Mouse (Mus musculus) lung, embryonic 16.5 days (tissue): ENCODE results near the gene Tacstd2. TPM values are rescaled to one million over a fixed set of nuclear protein-coding genes. Genes with fewer than 3 reads are reported as not detected.
"Not testable (repeated sequence)": the region's sequence is repeated elsewhere in the genome, so short reads cannot be mapped to it uniquely, and the experiment has no call there.

Source experiments
- ATAC-seq: fragments of 200-750 bp; cut with Nextera tagmentation; 2 replicates; pipeline ENCODE4 v1.8.0; 2017; ENCODE audit warnings: low read depth, mild to moderate bottlenecking, moderate library complexity
- H3K27ac ChIP-seq: fragments of 300-500 bp; sonication (generic); 2 replicates; pipeline ENCODE4 v1.5.1; 2014; ENCODE audit warnings: mild to moderate bottlenecking, control low read depth, low read length
- H3K27me3 ChIP-seq: fragments of 300-500 bp; sonication (generic); 2 replicates; pipeline ENCODE4 v1.6.1; 2014; ENCODE audit warnings: low read depth, low read length, mixed read lengths; ENCODE audit not compliant: control insufficient read depth, insufficient read depth
- H3K36me3 ChIP-seq: fragments of 300-500 bp; sonication (generic); 2 replicates; pipeline ENCODE4 v1.6.1; 2014; ENCODE audit warnings: low read length; ENCODE audit not compliant: control insufficient read depth, insufficient read depth
- H3K4me1 ChIP-seq: fragments of 300-500 bp; sonication (generic); replicated peaks from 2 replicates; pipeline ENCODE4 v1.6.1; 2014; ENCODE audit warnings: low read length, mixed read lengths; ENCODE audit not compliant: control insufficient read depth, insufficient read depth
- H3K4me2 ChIP-seq: fragments of 300-500 bp; sonication (generic); 2 replicates; pipeline ENCODE4 v1.6.1; 2014; ENCODE audit warnings: low read depth, low read length, control low read depth
- H3K4me3 ChIP-seq: fragments of 300-500 bp; sonication (generic); 2 replicates; pipeline ENCODE4 v1.5.1; 2014; ENCODE audit warnings: mild to moderate bottlenecking, low read length, control low read depth
- H3K9ac ChIP-seq: fragments of 300-500 bp; sonication (generic); 2 replicates; pipeline ENCODE4 v1.6.1; 2014; ENCODE audit warnings: low read length, control low read depth
- H3K9me3 ChIP-seq: fragments of 300-500 bp; sonication (generic); 2 replicates; pipeline ENCODE4 v1.6.1; 2016; ENCODE audit warnings: low read length; ENCODE audit not compliant: control insufficient read depth
- WGBS: fragments of 180-500 bp; shearing (Covaris S2); extraction: QIAGEN DNeasy Blood & Tissue Kit; methylation state at CpG from one replicate; pipeline ENCODE4 v1.1.7; 2014; 5-methylcytosine and 5-hydroxymethylcytosine counted together
- polyA plus RNA-seq: library from polyadenylated mRNA; unstranded; fragments of >200 nt; fragmentation: Nextera tagmentation; extraction: Ambion mirVana; gene quantifications from 2 replicates; pipeline ENCODE4 v1.2.1, GENCODE M21; 2015

The Tacstd2 gene
- polyA plus RNA-seq, 1 experiment from 2014 or later: 21.0 TPM

DNA sequence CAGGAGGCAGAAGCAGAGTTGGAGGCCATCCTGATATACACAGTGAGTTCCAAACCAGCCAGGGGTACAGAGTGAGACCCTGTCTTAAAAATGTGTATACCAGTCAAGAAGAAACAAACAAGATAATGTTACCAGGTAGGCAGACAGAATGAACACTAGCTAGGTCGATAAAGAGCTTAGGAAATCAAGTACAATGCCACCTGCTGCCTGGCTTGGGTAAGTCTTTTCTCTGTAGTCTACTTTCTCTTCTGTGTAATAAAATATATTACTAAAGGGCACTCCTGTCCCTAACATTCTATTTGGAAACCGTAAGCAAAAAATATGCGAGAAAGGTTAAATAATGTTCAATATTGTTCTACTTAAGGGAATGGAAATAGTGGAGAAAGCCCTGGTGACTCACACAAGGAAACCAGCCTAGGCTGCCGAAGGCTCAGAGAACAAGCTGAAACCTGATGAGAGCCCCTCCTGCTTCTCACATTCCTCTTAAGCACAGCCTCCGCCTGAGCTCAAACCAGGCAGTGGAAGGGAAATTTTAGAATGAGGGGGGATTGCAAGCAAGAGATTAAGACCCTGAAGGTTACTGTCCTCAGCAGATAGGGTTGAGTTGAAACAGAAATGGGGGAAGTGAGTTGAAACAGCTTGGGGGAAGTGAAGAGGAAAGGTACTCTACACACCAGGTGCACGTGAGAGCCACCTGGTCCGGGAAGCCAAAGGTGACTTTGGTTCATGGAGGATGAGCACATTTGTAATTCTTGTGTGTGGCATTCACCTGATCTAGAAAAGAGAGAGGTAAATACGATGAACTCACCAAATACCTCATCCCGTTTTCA lies 4.4 kb downstream of the Tacstd2 start:
- Histone ChIP-seq H3K36me3 (no peaks in the 10 kb centered on the region), H3K4me2 (no peak overlapping the region), H3K9me3 (no peaks in the 10 kb centered on the region), H3K9ac (no peak overlapping the region), H3K27me3 (peaks cover 28% of the 10 kb centered on the region), H3K27ac (no peak overlapping the region), H3K4me3 (no peak overlapping the region), H3K4me1 (no peaks in the 10 kb centered on the region)
- ATAC-seq: no peak
- WGBS: 48% methylated on average over 9 of the region's 9 CpGs

- no peak overlapping the region for H3K27ac ChIP-seq
- no peak overlapping the region for H3K4me2 ChIP-seq
- no peak overlapping the region for H3K4me3 ChIP-seq
- H3K27me3 ChIP-seq: no peaks in the 10 kb centered on the region
- no peak for ATAC-seq
- WGBS: 77% methylated on average over 5 of the region's 5 CpGs
- no peaks in the 10 kb centered on the region for H3K4me1 ChIP-seq
- H3K36me3 ChIP-seq: no peaks in the 10 kb centered on the region
- H3K9me3 ChIP-seq: no peaks in the 10 kb centered on the region
- H3K9ac ChIP-seq: no peak overlapping the region
Measured at GRCm38 (mm10) chr6:67526356-67526755, 9.2 kb downstream of the Tacstd2 start.

- no peak for ATAC-seq
Measured at GRCm38 (mm10) chr6:67510752-67511151, 24.8 kb downstream of the Tacstd2 start.

DNA sequence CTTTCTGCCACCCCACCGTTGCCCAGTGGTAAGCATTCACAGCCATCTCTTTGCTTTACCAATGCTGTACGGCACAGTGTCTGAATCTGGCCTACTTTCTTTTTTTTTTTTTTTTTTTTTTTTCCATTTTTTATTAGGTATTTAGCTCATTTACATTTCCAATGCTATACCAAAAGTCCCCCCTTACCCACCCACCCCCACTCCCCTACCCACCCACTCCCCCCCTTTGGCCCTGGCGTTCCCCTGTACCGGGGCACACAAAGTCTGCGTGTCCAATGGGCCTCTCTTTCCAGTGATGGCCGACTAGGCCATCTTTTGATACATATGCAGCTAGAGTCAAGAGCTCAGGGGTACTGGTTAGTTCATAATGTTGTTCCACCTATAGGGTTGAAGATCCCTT lies 33.7 kb downstream of the Tacstd2 start:
- 90% methylated on average over 2 of the region's 6 CpGs for WGBS
- not testable (repeated sequence) for H3K27me3 ChIP-seq, H3K4me2 ChIP-seq, H3K4me3 ChIP-seq, H3K4me1 ChIP-seq, H3K9me3 ChIP-seq, H3K36me3 ChIP-seq, H3K27ac ChIP-seq, H3K9ac ChIP-seq
- 0 out of 2 replicates have a peak, but pooled peaks have one; percentile 38 for ATAC-seq

More at GRCm38 (mm10) chr6:67510752-67511151, 24.8 kb downstream of the Tacstd2 start:
- H3K4me2 ChIP-seq: no peak overlapping the region
- no peaks in the 10 kb centered on the region for H3K9me3 ChIP-seq
- H3K4me3 ChIP-seq: no peak overlapping the region
- no peaks in the 10 kb centered on the region for H3K27me3 ChIP-seq
- H3K4me1 ChIP-seq: no peaks in the 10 kb centered on the region
- H3K36me3 ChIP-seq: no peaks in the 10 kb centered on the region
- no peak overlapping the region for H3K27ac ChIP-seq
- no peak overlapping the region for H3K9ac ChIP-seq

GRCm38 (mm10) chr6:67491755-67492154 lies 43.8 kb downstream of the Tacstd2 start, which contains the start of gene Il23r:
TSS of gene Il23r (minus strand) at chr6:67491855.
- no peaks in the 10 kb centered on the region for H3K36me3 ChIP-seq
- 74% methylated on average over 2 of the region's 2 CpGs for WGBS
- H3K4me3 ChIP-seq: no peak within 1 kb of the TSS
- no peaks in the 10 kb centered on the region for H3K9me3 ChIP-seq
- ATAC-seq: no peak
- H3K4me1 ChIP-seq: no peaks in the 10 kb centered on the region
- no peak within 1 kb of the TSS for H3K4me2 ChIP-seq
- H3K27ac ChIP-seq: no peak within 1 kb of the TSS
- no peak within 1 kb of the TSS for H3K9ac ChIP-seq
- no peaks in the 10 kb centered on the region for H3K27me3 ChIP-seq

Other genes with a start within 250 kb of the Tacstd2 start
- 0.14 and 0.18 TPM in 2 replicates for gene Il12rb2, start 159.6 kb downstream of the Tacstd2 start, polyA plus RNA-seq
- 0.08 TPM in 1 of 2 replicates, not detected in the other for gene Il23r, start 43.9 kb downstream of the Tacstd2 start, polyA plus RNA-seq